ENCODE assay signal across 23 mouse cellular contexts in the genomic region with DNA sequence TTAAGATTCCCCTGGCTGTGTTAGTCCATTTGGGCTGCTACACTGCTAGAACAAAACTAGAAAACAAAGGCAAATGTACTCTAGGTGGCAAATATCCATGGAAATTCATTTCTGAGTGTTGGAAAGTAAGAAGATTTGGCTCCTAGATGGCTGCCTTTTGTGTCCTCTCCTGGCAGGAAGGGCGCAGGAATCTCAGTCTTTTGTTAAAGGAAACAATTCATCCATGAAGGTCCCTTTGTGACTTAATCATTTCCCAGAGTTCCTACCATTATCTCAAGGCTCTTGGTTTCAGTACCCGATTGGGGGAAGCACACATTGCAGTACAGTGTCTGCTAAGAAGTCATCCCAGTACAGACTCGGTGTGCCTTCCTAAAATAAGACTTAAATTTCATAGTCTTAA. TPM values are rescaled to one million over a fixed set of nuclear protein-coding genes. Genes with fewer than 3 reads are reported as not detected.
DNase-seq lines count a peak whose midpoint lies in the region; ATAC-seq lines count a peak whose summit lies in the region.
"Had no signal": no experiment of that assay in that cellular context is flagged by ENCODE, and none has a peak within 500 bp of the region (broad histone marks: within the 10 kb centered on the region; RNA-seq: fewer than 3 reads in every experiment).

No protein-coding gene starts in this region.

- H3K9ac ChIP-seq in midbrain, embryonic 15.5 days = no peak overlapping the region
- H3K9ac ChIP-seq: embryonic facial prominence, embryonic 12.5 days; forebrain, embryonic 13.5 days; heart, embryonic 13.5 days; hindbrain, embryonic 12.5 days had no signal

- peaks cover 77% of the 10 kb centered on the region for H3K36me3 ChIP-seq in midbrain, embryonic 10.5 days
- peaks cover 40% of the 10 kb centered on the region for H3K36me3 ChIP-seq in midbrain, embryonic 15.5 days (replicated peaks)

- peaks cover 20% of the 10 kb centered on the region for H3K4me1 ChIP-seq in midbrain, embryonic 10.5 days
- no peaks in the 10 kb centered on the region for H3K4me1 ChIP-seq in midbrain, embryonic 15.5 days
- H3K4me1 ChIP-seq: embryonic facial prominence, embryonic 12.5 days; forebrain, embryonic 13.5 days; heart, embryonic 13.5 days; hindbrain, embryonic 12.5 days had no signal

- DNase-seq in midbrain, embryonic 10.5 days (ENCODE audit: low spot score) = no peak
- DNase-seq in Muller cell, postnatal 12 days (ENCODE audit: inconsistent ontology term) = peak; percentile 77
- DNase-seq in ZHBTc4 (ENCODE audit: low read depth, low spot score) = peak; percentile 69
- DNase-seq in embryo, embryonic 9.5 days (ENCODE audit: extremely low spot score) = peak; percentile 19
- DNase-seq in thymus, adult 18-20 months = no peak
- DNase-seq: adrenal gland, adult 8-10 months; cerebellum, adult 11 months; cerebellum, adult 8-10 months; cerebellum, postnatal 14 days; gastrocnemius, adult 2 months; gastrocnemius, postnatal 36 days; heart, postnatal 36 days; kidney, adult 11 months had no signal

- no peaks in the 10 kb centered on the region for H3K9me3 ChIP-seq in midbrain, embryonic 10.5 days (replicated peaks)
- H3K9me3 ChIP-seq in midbrain, embryonic 15.5 days = no peaks in the 10 kb centered on the region
- H3K9me3 ChIP-seq: embryonic facial prominence, embryonic 12.5 days; forebrain, embryonic 13.5 days; heart, embryonic 13.5 days; hindbrain, embryonic 12.5 days had no signal

- no peak overlapping the region for H3K4me2 ChIP-seq in midbrain, embryonic 15.5 days
- H3K4me2 ChIP-seq: embryonic facial prominence, embryonic 12.5 days; forebrain, embryonic 13.5 days; heart, embryonic 13.5 days; hindbrain, embryonic 12.5 days had no signal

- WGBS in midbrain, embryonic 10.5 days = 25% methylated on average over 3 of the region's 3 CpGs
- 10% methylated on average over 3 of the region's 3 CpGs for WGBS in midbrain, embryonic 15.5 days

- no peaks in the 10 kb centered on the region for H3K27me3 ChIP-seq in midbrain, embryonic 10.5 days (ENCODE audit: low read depth, poor library complexity, severe bottlenecking)
- no peaks in the 10 kb centered on the region for H3K27me3 ChIP-seq in midbrain, embryonic 15.5 days (replicated peaks)
- H3K27me3 ChIP-seq: embryonic facial prominence, embryonic 12.5 days; forebrain, embryonic 13.5 days; heart, embryonic 13.5 days; hindbrain, embryonic 12.5 days; Patski had no signal

- no peak for ATAC-seq in midbrain, embryonic 15.5 days (replicated peaks)
- no peak for ATAC-seq in CD4-positive, CD25-positive, alpha-beta regulatory T cell, adult 4 months
- ATAC-seq: forebrain, embryonic 13.5 days; hindbrain, postnatal 0 days; Patski had no signal

- H3K4me3 ChIP-seq in midbrain, embryonic 10.5 days = no peak overlapping the region
- no peak overlapping the region for H3K4me3 ChIP-seq in midbrain, embryonic 15.5 days
- H3K4me3 ChIP-seq: embryonic facial prominence, embryonic 12.5 days; forebrain, embryonic 13.5 days; gastrocnemius, adult 2 months; heart, embryonic 13.5 days; hindbrain, embryonic 12.5 days had no signal

- peak overlapping the region; percentile 79 for H3K27ac ChIP-seq in midbrain, embryonic 10.5 days (replicated peaks)
- H3K27ac ChIP-seq in midbrain, embryonic 15.5 days = no peak overlapping the region
- H3K27ac ChIP-seq: embryonic facial prominence, embryonic 12.5 days; forebrain, embryonic 13.5 days; gastrocnemius, adult 2 months; heart, embryonic 13.5 days; hindbrain, embryonic 12.5 days; hindbrain, postnatal 0 days had no signal

RNA-seq across cellular contexts. Expression of gene Erlin1, which starts 16.7 kb away (rescaled TPM):
- polyA plus RNA-seq in midbrain, embryonic 10.5 days (2016; fragmentation: Nextera tagmentation; extraction: Ambion mirVana) = 22.2 and 23.6 TPM in 2 replicates
- 22.6 and 23.3 TPM in 2 replicates for polyA plus RNA-seq in midbrain, embryonic 15.5 days (2015; fragmentation: Nextera tagmentation; extraction: Ambion mirVana)
- 1 to 10 TPM; 3.6 to 5.2 TPM for polyA plus RNA-seq in CD4-positive, CD25-positive, alpha-beta regulatory T cell, adult 4 months (2017; shearing (Covaris generic))

RNA-seq across cellular contexts. Expression of gene Chuk, which starts 21.0 kb away (rescaled TPM):
- polyA plus RNA-seq in midbrain, embryonic 10.5 days (2016; fragmentation: Nextera tagmentation; extraction: Ambion mirVana) = 47.8 and 51.2 TPM in 2 replicates
- polyA plus RNA-seq in midbrain, embryonic 15.5 days (2015; fragmentation: Nextera tagmentation; extraction: Ambion mirVana) = 61.7 and 68.0 TPM in 2 replicates
- polyA plus RNA-seq in CD4-positive, CD25-positive, alpha-beta regulatory T cell, adult 4 months (2017; shearing (Covaris generic)) = 10 to 100 TPM; 43.5 to 46.8 TPM

RNA-seq across cellular contexts. Expression of gene Cwf19l1, which starts 49.4 kb away (rescaled TPM):
- polyA plus RNA-seq in midbrain, embryonic 10.5 days (2016; fragmentation: Nextera tagmentation; extraction: Ambion mirVana) = 38.9 and 42.1 TPM in 2 replicates
- 29.6 and 37.4 TPM in 2 replicates for polyA plus RNA-seq in midbrain, embryonic 15.5 days (2015; fragmentation: Nextera tagmentation; extraction: Ambion mirVana)
- polyA plus RNA-seq in CD4-positive, CD25-positive, alpha-beta regulatory T cell, adult 4 months (2017; shearing (Covaris generic)) = 10 to 100 TPM; 31.4 to 31.6 TPM

RNA-seq across cellular contexts. Expression of gene Cyp2c23, which starts 57.3 kb away (rescaled TPM):
- not detected in 2 replicates for polyA plus RNA-seq in midbrain, embryonic 10.5 days (2016; fragmentation: Nextera tagmentation; extraction: Ambion mirVana)
- polyA plus RNA-seq in midbrain, embryonic 15.5 days (2015; fragmentation: Nextera tagmentation; extraction: Ambion mirVana) = not detected in 2 replicates
- polyA plus RNA-seq in CD4-positive, CD25-positive, alpha-beta regulatory T cell, adult 4 months (2017; shearing (Covaris generic)) = not detected
- polyA plus RNA-seq: embryonic facial prominence, embryonic 12.5 days; forebrain, embryonic 13.5 days; heart, postnatal 0 days; hindbrain, embryonic 12.5 days; hindbrain, postnatal 0 days; intestine, embryonic 14.5 days had no signal

RNA-seq across cellular contexts. Expression of gene Bloc1s2, which starts 60.0 kb away (rescaled TPM):
- 107 and 108 TPM in 2 replicates for polyA plus RNA-seq in midbrain, embryonic 10.5 days (2016; fragmentation: Nextera tagmentation; extraction: Ambion mirVana)
- 143 and 159 TPM in 2 replicates for polyA plus RNA-seq in midbrain, embryonic 15.5 days (2015; fragmentation: Nextera tagmentation; extraction: Ambion mirVana)
- 100 to 1,000 TPM; 117 to 129 TPM for polyA plus RNA-seq in CD4-positive, CD25-positive, alpha-beta regulatory T cell, adult 4 months (2017; shearing (Covaris generic))

Comparison
In these comparisons a context has a peak if more than half of its experiments do, and no peak if none do; other contexts are left out.
1. DNase-seq: peak in Muller cell, postnatal 12 days (single experiment), ZHBTc4 (single experiment) and embryo, embryonic 9.5 days (single experiment); none in midbrain, embryonic 10.5 days (single experiment) and thymus, adult 18-20 months (0 of 2).